Mouse (Mus musculus): ENCODE measurements around the gene 1700030K09Rik. TPM values are rescaled to one million over a fixed set of nuclear protein-coding genes. Genes with fewer than 3 reads are reported as not detected.

Gene 1700030K09Rik
- polyA plus RNA-seq (2015; fragmentation: Nextera tagmentation; extraction: Ambion mirVana) = 5.2 and 5.7 TPM in 2 replicates

DNA sequence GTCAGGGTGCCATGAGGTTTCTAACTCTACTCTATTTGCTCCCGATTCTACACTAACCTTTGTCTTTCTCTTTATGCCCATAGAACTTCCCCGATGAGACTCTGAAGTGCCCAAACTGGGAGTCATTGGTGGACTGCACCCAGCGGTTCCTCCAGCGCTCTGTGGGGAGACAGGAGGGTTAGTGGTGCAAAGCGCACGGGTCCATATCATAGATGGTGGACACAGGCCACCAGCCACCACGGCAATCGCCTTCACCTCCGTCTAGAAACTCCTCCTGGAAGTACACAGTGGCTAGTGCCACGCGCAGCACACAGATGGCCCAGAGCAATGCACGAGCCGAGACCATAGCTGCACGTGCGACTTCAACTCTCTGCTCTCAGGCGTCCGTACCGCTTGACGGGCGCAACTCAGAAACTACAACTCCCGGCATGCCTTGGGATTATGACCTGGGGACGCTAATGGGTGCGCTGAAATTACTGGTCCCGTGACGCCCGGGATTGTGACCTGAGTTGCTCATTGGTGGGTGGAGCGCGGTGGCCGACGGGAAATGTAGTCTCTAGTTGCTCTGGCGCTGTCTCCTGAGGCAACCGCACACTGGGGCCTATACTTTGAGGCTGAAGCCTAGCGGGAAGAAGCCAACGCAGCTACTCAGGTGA is at the start of gene 1700030K09Rik, which contains the start of gene Calr3:
Gene 1700030K09Rik (plus strand): TSS at position 543 of the 656 bp plus-strand sequence.
Gene Calr3 (minus strand): TSS at position 533 of the 656 bp plus-strand sequence.

DNA sequence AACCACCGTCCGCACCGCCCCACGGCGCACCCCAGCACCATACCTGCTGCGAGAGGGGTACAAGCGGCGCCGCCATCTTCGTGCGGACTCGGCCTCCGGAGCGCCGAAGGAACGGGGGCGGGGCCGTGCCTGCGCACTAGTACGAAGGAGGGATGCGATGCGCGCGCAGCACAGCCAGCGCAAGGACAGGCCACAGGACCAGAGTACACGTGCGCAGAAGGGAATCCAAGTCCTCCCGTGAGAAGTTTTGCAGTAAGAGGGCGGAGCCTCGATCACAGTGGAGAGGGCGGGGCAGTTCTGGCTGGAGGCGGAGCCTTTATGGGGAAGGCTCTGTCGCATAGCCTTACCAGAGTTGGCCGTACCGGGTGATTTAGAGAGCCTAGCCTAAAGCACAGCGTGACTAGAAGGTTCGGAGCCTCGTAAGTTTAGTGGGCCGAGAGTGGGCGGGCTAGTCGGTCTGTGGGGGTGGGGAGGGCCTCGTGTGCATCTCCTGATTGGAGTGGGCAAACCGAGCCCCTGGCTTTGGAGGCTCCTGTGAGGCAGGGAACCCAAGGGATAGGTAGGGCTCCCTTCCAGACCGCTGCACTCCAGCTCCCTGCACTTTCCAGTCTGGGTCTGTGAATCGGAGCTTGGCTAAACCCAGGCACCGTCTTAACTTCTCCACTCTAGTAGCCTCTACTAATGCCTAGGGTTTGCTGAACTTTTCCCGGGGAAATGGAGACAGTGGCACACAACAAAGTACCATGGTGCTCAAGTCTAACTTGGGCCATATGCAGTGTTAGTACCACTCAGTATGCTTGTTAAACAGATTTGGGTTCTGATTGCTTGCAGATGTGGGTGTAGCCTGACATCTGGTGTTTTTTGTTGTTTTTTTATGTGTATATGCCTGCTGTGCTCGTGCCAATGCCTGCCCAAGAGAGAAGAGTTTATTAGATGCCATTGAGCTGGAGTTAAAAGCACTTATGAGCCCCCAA is 22.0 kb upstream of the 1700030K09Rik start, which contains the start of gene Eps15l1:
Gene Eps15l1 (minus strand): TSS at position 99 of the 974 bp plus-strand sequence.

GRCm38 (mm10) chr8:72474826-72475546 is 31.3 kb downstream of the 1700030K09Rik start, which contains the start of gene Cherp:
Cherp (minus strand) TSS chr8:72475226.

DNA sequence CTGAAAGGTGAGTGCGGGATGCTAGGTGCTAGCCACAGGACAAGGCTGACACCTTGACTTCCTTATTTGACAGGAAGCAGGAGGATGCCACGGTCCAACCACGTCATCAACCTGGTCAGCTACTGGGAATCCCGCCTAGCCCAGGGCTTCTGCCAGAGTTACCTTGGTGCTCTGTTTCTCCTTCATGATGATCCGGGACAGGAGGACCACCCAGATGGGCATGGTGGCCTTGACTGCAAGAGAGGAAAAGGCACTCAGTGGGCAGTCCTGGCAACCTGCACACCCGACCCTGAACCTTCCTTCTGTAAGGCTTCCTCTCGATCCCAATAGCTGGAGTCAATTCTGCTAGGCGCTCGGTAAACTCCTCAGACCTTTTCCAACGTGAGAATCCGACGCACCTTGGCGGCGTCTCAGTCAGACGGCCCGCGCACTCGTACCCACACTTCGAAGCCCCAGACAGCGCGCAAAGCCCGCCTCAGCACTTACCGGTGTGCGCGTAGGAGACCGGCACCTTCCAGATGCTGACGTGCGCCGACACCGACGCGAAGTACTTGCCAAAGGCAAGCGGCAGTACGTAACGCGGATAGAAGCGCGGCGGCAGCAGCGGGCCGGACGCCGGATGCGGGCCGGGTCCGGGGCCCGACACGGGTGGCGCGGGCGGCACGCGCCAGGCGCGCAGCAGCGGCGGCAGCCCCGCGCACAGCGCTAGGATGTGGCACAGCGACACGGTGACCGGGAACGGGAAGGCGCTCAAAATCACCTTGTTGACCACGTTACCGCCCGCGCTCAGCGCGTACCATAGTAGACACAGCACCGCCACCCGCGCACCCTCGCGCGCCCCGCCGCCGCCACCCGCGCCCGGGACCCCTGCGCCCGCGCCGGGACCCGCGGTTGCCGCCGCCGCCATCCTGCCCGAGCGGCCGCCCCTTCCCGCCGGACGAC is 48.3 kb downstream of the 1700030K09Rik start, which contains the start of gene Slc35e1:
Gene Slc35e1 (minus strand): TSS at position 935 of the 942 bp plus-strand sequence.

Small RNA genes within 50 kb of the gene (microRNA-seq; reads per million reads assigned to microRNA genes)
- 1.9 reads per million for gene Mir7068

Other genes with a start within 250 kb of the 1700030K09Rik start
- gene Cib3, start 231.0 kb upstream of the 1700030K09Rik start, polyA plus RNA-seq (2015; fragmentation: Nextera tagmentation; extraction: Ambion mirVana) = not detected in 2 replicates
- gene Gm11034, start 230.2 kb upstream of the 1700030K09Rik start, polyA plus RNA-seq (2015; fragmentation: Nextera tagmentation; extraction: Ambion mirVana) = not detected in 2 replicates
- gene Fam32a, start 224.2 kb upstream of the 1700030K09Rik start, polyA plus RNA-seq (2015; fragmentation: Nextera tagmentation; extraction: Ambion mirVana) = 55.5 and 56.7 TPM in 2 replicates
- 67.9 and 72.6 TPM in 2 replicates for gene Ap1m1, start 203.9 kb upstream of the 1700030K09Rik start, polyA plus RNA-seq (2015; fragmentation: Nextera tagmentation; extraction: Ambion mirVana)
- gene Gm10282, start 138.6 kb upstream of the 1700030K09Rik start, polyA plus RNA-seq (2015; fragmentation: Nextera tagmentation; extraction: Ambion mirVana) = 7.1 and 7.8 TPM in 2 replicates
- gene Klf2, start 124.8 kb upstream of the 1700030K09Rik start, polyA plus RNA-seq (2015; fragmentation: Nextera tagmentation; extraction: Ambion mirVana) = 22.9 and 33.7 TPM in 2 replicates
- 23.0 and 24.0 TPM in 2 replicates for gene Eps15l1, start 22.4 kb upstream of the 1700030K09Rik start, polyA plus RNA-seq (2015; fragmentation: Nextera tagmentation; extraction: Ambion mirVana)
- gene Calr3, start within 50 bp of the 1700030K09Rik start, polyA plus RNA-seq (2015; fragmentation: Nextera tagmentation; extraction: Ambion mirVana) = 0.56 and 0.84 TPM in 2 replicates
- 23.1 and 30.9 TPM in 2 replicates for gene Cherp, start 31.3 kb downstream of the 1700030K09Rik start, polyA plus RNA-seq (2015; fragmentation: Nextera tagmentation; extraction: Ambion mirVana)
- 10.9 and 13.0 TPM in 2 replicates for gene Slc35e1, start 48.7 kb downstream of the 1700030K09Rik start, polyA plus RNA-seq (2015; fragmentation: Nextera tagmentation; extraction: Ambion mirVana)
- gene Med26, start 104.4 kb downstream of the 1700030K09Rik start, polyA plus RNA-seq (2015; fragmentation: Nextera tagmentation; extraction: Ambion mirVana) = 7.3 and 8.1 TPM in 2 replicates
- 93.2 and 99.9 TPM in 2 replicates for gene Smim7, start 127.2 kb downstream of the 1700030K09Rik start, polyA plus RNA-seq (2015; fragmentation: Nextera tagmentation; extraction: Ambion mirVana)
- gene Tmem38a, start 128.2 kb downstream of the 1700030K09Rik start, polyA plus RNA-seq (2015; fragmentation: Nextera tagmentation; extraction: Ambion mirVana) = 71.1 and 74.7 TPM in 2 replicates
- 0.11 and 0.17 TPM in 2 replicates for gene Nwd1, start 202.8 kb downstream of the 1700030K09Rik start, polyA plus RNA-seq (2015; fragmentation: Nextera tagmentation; extraction: Ambion mirVana)

Data from urinary bladder, postnatal 0 days (tissue).